Comparison of ENCODE assay signal across 17 mouse cellular contexts in the genomic region with DNA sequence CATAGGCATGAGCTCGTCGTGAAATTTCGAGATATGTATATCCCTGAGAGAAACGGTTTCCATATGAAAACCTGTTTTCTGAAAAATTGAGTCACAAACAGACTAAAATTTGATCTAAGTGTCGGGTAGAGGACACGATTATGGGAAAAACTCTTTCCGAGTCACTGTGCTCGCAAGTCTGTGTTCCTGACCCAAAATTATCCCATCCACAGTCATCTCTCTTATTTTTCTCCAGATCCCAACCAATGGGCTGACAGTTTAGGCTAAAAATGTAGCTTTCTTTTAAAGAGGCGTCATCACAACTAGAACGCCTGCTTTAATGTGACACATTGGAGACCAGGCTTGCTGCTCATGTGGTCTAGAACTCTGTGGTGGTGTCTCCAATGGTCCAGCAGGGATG.
A peak's percentile ranks its signal among the peaks of the same experiment; 100 is the strongest.
DNase-seq lines count a peak whose midpoint lies in the region; ATAC-seq lines count a peak whose summit lies in the region.
"Had no signal": no experiment of that assay in that cellular context is flagged by ENCODE, and none has a peak within 500 bp of the region (broad histone marks: within the 10 kb centered on the region; RNA-seq: fewer than 3 reads in every experiment).

No protein-coding gene starts in this region.

- ATAC-seq in frontal cortex, adult (ENCODE audit: low TSS enrichment), result peak; percentile 78
- ATAC-seq: activated CD4-positive, CD25-positive, alpha-beta regulatory T cell, adult 4 months; forebrain, embryonic 13.5 days; forebrain, embryonic 16.5 days had no signal

- DNase-seq in frontal cortex, postnatal 36 days (ENCODE audit: low spot score in 2 of 2), result no peak
- DNase-seq in left cerebral cortex, postnatal 14 days (ENCODE audit: low spot score in 2 of 2), result peak; percentile 30 to 45
- DNase-seq in left cerebral cortex, postnatal 4 days, result no peak
- peak; percentile 14 to 39 for DNase-seq in right cerebral cortex, postnatal 36 days (ENCODE audit: low spot score in 2 of 2)
- DNase-seq in right cerebral cortex, postnatal 4 days, result no peak
- DNase-seq: adrenal gland, adult 8-10 months; cerebellum, adult 11-12 months; cerebellum, adult 8-10 months; cerebellum, postnatal 10 days; cerebellum, postnatal 36 days; gastrocnemius, postnatal 25 days; heart, adult 2 months; heart, postnatal 14 days had no signal

- intact Hi-C loops in left cerebral cortex, postnatal 14 days (cut with DNase I), result no loop called here
- intact Hi-C loops in left cerebral cortex, postnatal 4 days (cut with DNase I), result no loop called here

Comparison
In these comparisons a context has a peak if more than half of its experiments do, and no peak if none do; other contexts are left out.
1. DNase-seq: peak in left cerebral cortex, postnatal 14 days (2 of 2) and right cerebral cortex, postnatal 36 days (2 of 2); none in frontal cortex, postnatal 36 days (0 of 2), left cerebral cortex, postnatal 4 days (single experiment) and right cerebral cortex, postnatal 4 days (single experiment).